In genomic region chr8:126602641-126603040, GRCm38 (mm10) we compare ENCODE assay signal across 8 mouse cellular contexts. TPM values are rescaled to one million over a fixed set of nuclear protein-coding genes. Genes with fewer than 3 reads are reported as not detected.
A peak's percentile ranks its signal among the peaks of the same experiment; 100 is the strongest.
DNase-seq lines count a peak whose midpoint lies in the region; ATAC-seq and TF ChIP-seq lines count a peak whose summit lies in the region.

No protein-coding gene starts in this region.

- peak overlapping the region; percentile 94 for H3K27ac ChIP-seq in kidney, embryonic 16.5 days (ENCODE audit: low read length)
- H3K27ac ChIP-seq in embryonic facial prominence, embryonic 15.5 days (replicated peaks) = peak overlapping the region; percentile 84
- peak overlapping the region; percentile 54; the same call in 1 of the 2 replicates for H3K27ac ChIP-seq in hindbrain, postnatal 0 days

- no peak for DNase-seq in kidney, adult 18-20 months
- peak; percentile 78 for DNase-seq in ZHBTc4 (ENCODE audit: low read depth, low spot score)
- no peak for DNase-seq in hindbrain, postnatal 0 days (ENCODE audit: low spot score)
- DNase-seq in adrenal gland, postnatal 10 days = no peak
- DNase-seq in thymus, postnatal 14 days = no peak
- DNase-seq in frontal cortex, postnatal 25 days (ENCODE audit: low spot score in 2 of 2) = no peak

- peaks cover 51% of the 10 kb centered on the region for H3K4me1 ChIP-seq in kidney, embryonic 16.5 days (ENCODE audit: insufficient read depth, low read length)
- H3K4me1 ChIP-seq in embryonic facial prominence, embryonic 15.5 days = peaks cover 59% of the 10 kb centered on the region
- peaks cover 21% of the 10 kb centered on the region for H3K4me1 ChIP-seq in hindbrain, postnatal 0 days (ENCODE audit: insufficient read depth, low read length)

- no peaks in the 10 kb centered on the region for H3K9me3 ChIP-seq in kidney, embryonic 16.5 days (ENCODE audit: low read length)
- no peaks in the 10 kb centered on the region for H3K9me3 ChIP-seq in embryonic facial prominence, embryonic 15.5 days (replicated peaks)
- H3K9me3 ChIP-seq in hindbrain, postnatal 0 days (ENCODE audit: low read length) = no peaks in the 10 kb centered on the region

- H3K4me3 ChIP-seq in kidney, embryonic 16.5 days (ENCODE audit: low read length) = no peak overlapping the region
- H3K4me3 ChIP-seq in embryonic facial prominence, embryonic 15.5 days (replicated peaks) = no peak overlapping the region
- no peak overlapping the region for H3K4me3 ChIP-seq in hindbrain, postnatal 0 days (ENCODE audit: low read length)

- no peaks in the 10 kb centered on the region for H3K27me3 ChIP-seq in kidney, embryonic 16.5 days (ENCODE audit: insufficient read depth, low read length)
- no peaks in the 10 kb centered on the region for H3K27me3 ChIP-seq in embryonic facial prominence, embryonic 15.5 days
- H3K27me3 ChIP-seq in hindbrain, postnatal 0 days (ENCODE audit: insufficient read depth, low read length) = no peaks in the 10 kb centered on the region

- 45% methylated on average over 8 of the region's 8 CpGs for WGBS in kidney, embryonic 16.5 days
- 38% methylated on average over 8 of the region's 8 CpGs for WGBS in embryonic facial prominence, embryonic 15.5 days
- WGBS in hindbrain, postnatal 0 days = 30% methylated on average over 8 of the region's 8 CpGs

- no peaks in the 10 kb centered on the region for H3K36me3 ChIP-seq in kidney, embryonic 16.5 days (ENCODE audit: insufficient read depth, low read length)
- H3K36me3 ChIP-seq in embryonic facial prominence, embryonic 15.5 days = no peaks in the 10 kb centered on the region
- H3K36me3 ChIP-seq in hindbrain, postnatal 0 days (ENCODE audit: insufficient read depth, low read length) = no peaks in the 10 kb centered on the region

- 0 out of 2 replicates have a peak overlapping the region, but pooled peaks have one; percentile 24 for H3K9ac ChIP-seq in kidney, embryonic 16.5 days (replicated peaks; ENCODE audit: low read length)
- no peak overlapping the region for H3K9ac ChIP-seq in embryonic facial prominence, embryonic 15.5 days
- H3K9ac ChIP-seq in hindbrain, postnatal 0 days (replicated peaks; ENCODE audit: low read length) = no peak overlapping the region

- no peak for TF ChIP-seq CTCF in hindbrain, postnatal 0 days (IDR thresholded peaks at IDR 0.05; ENCODE audit: low read depth)

- H3K4me2 ChIP-seq in kidney, embryonic 16.5 days (replicated peaks; ENCODE audit: low read depth, low read length) = no peak overlapping the region
- H3K4me2 ChIP-seq in embryonic facial prominence, embryonic 15.5 days (replicated peaks) = no peak overlapping the region
- H3K4me2 ChIP-seq in hindbrain, postnatal 0 days (ENCODE audit: low read depth, low read length) = no peak overlapping the region

- ATAC-seq in kidney, embryonic 16.5 days (ENCODE audit: low FRiP score, low TSS enrichment) = 0 out of 2 replicates have a peak, but pooled peaks have one; percentile 12
- ATAC-seq in embryonic facial prominence, embryonic 15.5 days (ENCODE audit: insufficient number of reproducible peaks, low FRiP score, low TSS enrichment, low read depth) = no peak
- ATAC-seq in hindbrain, postnatal 0 days = no peak

RNA-seq across cellular contexts. Expression of gene Irf2bp2, which starts 8.9 kb away (rescaled TPM):
- 11.5 and 12.1 TPM in 2 replicates for polyA plus RNA-seq in kidney, embryonic 16.5 days (2015; fragmentation: Nextera tagmentation; extraction: Ambion mirVana)
- polyA plus RNA-seq in embryonic facial prominence, embryonic 15.5 days (2015; fragmentation: Nextera tagmentation; extraction: Ambion mirVana) = 12.5 and 14.7 TPM in 2 replicates
- total RNA-seq in hindbrain, postnatal 0 days (2014; rRNA removed) = 91.5 and 99.1 TPM in 2 replicates
- 10.2 and 11.4 TPM in 2 replicates for polyA plus RNA-seq in hindbrain, postnatal 0 days (2015; fragmentation: Nextera tagmentation; extraction: Ambion mirVana)
- 100 to 1,000 TPM in 1 of 2 experiments, 10 to 100 TPM in 1; 91.0 to 110 TPM for total RNA-seq in adrenal gland, postnatal 10 days (2021)
